Mouse (Mus musculus) lung, adult 18-20 months (tissue): ENCODE measurements around the gene Rbms3.

Source experiments
- DNase-seq, 2 experiments: peaks; one replicate each; pipeline ENCODE4 v3.0.0; 2022; ENCODE audit warnings: mixed read lengths in 2 of 2

The Rbms3 gene

GRCm38 (mm10) chr9:116956156-116956555 is 673.6 kb downstream of the Rbms3 start:
- DNase-seq, result no peak

DNA sequence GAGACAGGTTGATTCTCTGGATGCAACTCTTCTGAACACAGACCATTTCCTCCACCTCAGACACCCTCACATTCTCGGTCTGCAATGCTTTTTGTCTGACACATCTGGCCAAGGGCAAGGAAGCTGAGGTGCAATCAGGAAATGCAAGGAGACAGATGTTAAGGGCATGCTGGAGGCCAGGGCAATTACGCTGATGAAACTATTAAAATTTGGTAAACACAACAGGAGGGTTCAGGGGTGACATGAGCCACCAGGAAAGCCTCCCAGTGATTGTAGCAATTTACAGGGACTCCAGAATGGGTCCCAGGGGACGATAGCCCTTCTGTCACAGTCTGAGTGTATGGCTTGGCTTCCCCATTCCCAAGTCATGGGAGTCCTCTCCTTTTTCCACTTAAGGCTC is 681.5 kb downstream of the Rbms3 start:
- DNase-seq, result no peak

- no peak for DNase-seq
Observed at GRCm38 (mm10) chr9:116947369-116947768, 682.3 kb downstream of the Rbms3 start.

GRCm38 (mm10) chr9:116946787-116947186 is 682.9 kb downstream of the Rbms3 start:
- no peak for DNase-seq

DNA sequence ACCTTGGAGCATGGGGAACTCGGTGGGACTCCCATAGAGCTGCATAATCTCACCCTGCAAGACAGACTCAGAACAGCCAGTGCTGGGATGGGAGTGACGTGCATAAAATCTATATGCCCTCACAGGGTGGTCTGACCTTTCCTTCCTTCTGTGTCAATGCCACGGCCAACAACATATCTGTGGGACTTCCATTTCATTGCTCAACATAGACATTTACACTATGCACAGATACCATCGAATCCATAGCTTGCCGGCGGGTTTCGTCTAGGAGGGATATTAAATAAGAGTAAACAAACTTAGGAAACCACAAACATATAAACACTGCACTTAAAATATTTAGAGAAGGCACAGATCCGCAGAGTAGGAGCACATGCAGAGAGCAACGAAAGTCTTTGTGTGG is 684.0 kb downstream of the Rbms3 start:
- no peak for DNase-seq

- DNase-seq, result no peak
Observed at GRCm38 (mm10) chr9:116943902-116944301, 685.8 kb downstream of the Rbms3 start.

DNA sequence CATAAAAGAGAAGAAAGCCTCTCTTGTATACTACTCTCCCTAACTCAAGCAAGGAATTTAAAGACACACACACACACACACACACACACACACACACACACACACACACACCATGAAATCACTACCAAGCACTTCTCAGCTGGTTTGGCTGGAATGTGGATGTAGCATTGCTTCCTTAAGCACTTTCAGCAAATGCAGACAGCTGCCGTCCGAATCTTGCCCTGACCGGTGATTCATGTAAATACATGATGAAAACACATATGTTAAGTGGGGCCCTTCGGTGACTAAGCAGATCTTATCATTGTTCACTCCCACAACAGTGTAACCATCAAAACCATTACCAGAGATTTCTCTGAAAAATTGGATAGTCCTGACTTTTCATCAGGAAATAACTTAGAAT is 688.6 kb downstream of the Rbms3 start:
- DNase-seq, result no peak

DNA sequence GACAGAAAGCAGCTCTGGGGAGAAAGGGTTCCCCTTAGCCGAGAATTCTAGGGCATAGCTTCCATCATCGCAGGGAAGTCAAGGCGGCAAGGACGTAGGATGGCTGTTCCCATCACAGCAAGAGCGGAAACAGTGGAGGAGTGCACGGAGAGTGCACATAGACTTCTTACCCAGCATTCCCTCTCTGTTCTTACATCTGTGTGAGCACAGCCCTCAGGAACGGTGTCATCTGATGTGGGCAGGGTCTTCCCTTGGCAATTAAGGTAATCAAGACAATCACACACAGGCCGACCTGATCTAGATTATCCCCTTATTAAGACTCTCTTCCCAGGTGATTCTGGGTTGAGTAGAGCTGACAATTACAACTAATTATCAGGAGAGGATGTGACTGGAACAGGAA is 689.0 kb downstream of the Rbms3 start:
- no peak for DNase-seq

DNA sequence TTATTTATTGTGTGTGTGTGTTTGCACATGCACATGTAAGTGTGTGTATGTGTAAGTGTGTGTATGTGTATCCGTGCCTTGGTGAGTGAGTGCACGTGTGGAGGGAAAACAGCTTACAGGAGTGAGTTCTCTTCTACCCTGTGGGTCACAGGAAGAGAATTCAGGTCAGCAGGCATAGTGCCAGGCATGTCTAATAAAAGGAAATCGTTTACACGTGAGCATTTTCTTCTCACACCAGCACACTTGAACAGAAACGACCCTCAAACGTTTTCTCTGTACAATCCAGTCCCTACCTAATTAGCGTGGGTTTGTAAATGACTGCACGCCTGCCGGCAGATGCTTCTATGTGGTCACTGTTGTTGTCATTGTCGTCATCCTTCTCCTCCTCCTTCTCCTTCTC is 701.4 kb downstream of the Rbms3 start:
- no peak for DNase-seq

GRCm38 (mm10) chr9:116923151-116923550 is 706.6 kb downstream of the Rbms3 start:
- DNase-seq, result no peak

- no peak for DNase-seq
Observed at GRCm38 (mm10) chr9:116922561-116922960, 707.2 kb downstream of the Rbms3 start.

- DNase-seq, result no peak
Observed at GRCm38 (mm10) chr9:116919441-116920019, 710.2 kb downstream of the Rbms3 start.

DNA sequence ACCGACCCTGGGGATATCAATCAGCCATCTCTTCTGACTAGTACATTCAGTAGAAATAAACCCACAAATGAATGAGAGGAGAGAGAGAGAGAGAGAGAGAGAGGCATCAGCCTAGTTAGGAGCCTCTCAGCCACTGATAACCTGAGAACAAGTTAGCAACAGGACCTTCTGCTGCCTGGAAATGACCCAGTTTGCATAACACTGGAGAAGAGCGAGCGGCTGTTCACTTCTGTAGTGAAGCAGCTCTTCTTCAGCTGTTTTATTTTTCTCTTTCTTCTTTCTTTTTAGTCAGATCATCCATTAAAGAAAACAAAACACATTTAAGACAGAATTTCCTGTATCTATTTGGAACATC is 717.2 kb downstream of the Rbms3 start:
- no peak for DNase-seq

DNA sequence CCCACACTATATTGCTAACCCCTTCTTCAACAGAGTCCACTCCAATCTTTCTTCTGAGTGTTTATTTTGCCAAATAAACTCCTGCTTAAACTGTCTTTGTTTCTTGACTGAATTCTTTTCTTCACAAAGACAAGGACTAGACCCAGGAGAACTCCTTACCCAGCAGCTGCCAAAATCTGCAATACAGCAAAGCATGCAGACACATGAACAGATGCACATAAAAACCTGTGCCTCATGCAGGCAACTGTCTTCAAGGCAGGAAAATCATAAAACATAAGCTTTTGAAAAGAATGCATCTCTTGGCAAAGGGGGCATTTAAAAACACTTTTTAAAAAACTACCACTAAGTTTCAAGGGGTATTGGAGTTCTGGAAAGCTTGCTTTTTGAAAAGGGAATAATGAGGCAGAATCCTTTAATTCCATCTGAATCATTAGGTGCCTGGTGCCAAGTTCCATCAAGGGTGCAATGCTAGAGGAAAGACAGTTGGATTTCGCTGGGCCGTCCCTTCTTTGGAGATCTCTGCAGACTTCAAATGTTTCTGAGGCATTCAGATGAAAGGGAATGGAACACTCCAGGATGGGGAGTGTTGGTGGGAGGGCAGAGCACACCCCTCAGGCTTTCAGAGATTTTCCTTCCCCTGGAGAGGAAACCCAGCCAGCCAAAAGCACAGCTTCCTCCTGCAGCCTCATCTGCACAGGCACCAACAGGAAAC is 717.8 kb downstream of the Rbms3 start:
- no peak for DNase-seq

DNA sequence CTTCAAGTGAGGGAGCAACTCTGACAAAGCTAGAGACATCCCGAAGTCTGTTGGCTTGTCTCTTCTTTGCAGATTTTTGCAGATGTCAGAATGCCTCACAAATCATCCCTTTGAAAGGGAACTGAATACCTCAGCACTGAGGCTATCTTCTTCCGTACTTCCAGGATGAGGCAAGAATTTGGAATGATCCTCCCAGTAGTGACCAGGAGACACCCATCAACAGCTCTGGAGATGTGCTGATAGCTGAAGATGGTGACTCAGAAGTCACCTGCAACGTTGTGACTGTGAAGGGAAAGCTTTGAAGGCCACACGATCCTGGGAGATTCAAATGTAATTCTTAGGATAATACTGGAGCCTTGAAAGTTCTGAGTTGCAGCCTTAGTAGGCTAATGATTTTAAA is 720.2 kb downstream of the Rbms3 start:
- DNase-seq, result no peak

GRCm38 (mm10) chr9:116906955-116907354 is 722.8 kb downstream of the Rbms3 start:
- DNase-seq, result no peak

DNA sequence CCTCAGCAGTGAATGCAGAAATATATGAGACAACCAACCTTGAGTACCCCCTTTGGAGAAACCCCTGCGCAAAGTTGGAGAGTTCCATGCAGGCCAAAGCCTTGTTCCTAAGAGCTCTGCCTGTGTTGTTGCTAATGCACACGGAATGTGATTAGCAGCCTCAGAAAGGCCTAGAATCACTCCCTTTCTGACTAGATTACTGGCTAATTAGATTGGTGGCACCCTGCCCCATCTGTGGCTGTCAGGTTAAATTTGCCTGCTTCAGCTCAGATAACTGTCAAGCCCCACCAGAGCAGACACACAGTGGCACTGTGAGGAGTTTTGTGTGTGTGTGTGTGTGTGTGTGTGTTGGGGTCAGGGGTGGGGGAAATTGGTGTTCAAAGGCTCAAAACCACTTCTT is 724.1 kb downstream of the Rbms3 start:
- no peak for DNase-seq

DNA sequence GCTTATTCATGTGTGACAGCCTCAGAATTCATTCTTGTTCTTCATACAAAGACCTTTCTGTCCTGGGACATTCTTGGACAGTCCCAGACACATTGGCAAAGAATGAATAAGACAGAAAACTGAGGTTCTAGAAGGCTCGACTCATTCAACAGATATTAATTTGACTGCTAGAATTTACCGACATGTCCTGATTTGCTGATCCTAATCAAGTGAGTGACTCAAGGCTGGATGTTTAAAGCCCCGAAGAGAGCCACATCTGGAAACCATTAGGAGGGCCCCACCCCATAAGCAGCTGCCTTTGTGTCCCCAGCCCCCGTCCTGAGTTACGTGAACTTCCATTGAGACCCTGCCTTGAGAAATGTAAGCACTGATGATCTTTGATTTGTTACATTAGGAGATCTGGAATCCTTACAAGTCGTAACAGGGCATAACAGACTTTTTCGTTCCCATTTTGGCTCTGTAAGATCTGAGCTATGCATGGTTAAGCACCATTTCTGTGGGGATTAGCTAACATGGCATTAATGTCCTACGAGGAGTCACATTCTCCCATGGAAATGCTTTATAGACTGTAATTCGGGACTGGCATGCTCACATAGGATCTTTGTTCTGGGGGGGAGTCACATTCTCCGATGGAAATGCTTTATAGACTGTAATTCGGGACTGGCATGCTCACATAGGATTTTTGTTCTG is 726.3 kb downstream of the Rbms3 start:
- DNase-seq, result no peak

- no peak for DNase-seq
Observed at GRCm38 (mm10) chr9:116899403-116899802, 730.3 kb downstream of the Rbms3 start.

DNA sequence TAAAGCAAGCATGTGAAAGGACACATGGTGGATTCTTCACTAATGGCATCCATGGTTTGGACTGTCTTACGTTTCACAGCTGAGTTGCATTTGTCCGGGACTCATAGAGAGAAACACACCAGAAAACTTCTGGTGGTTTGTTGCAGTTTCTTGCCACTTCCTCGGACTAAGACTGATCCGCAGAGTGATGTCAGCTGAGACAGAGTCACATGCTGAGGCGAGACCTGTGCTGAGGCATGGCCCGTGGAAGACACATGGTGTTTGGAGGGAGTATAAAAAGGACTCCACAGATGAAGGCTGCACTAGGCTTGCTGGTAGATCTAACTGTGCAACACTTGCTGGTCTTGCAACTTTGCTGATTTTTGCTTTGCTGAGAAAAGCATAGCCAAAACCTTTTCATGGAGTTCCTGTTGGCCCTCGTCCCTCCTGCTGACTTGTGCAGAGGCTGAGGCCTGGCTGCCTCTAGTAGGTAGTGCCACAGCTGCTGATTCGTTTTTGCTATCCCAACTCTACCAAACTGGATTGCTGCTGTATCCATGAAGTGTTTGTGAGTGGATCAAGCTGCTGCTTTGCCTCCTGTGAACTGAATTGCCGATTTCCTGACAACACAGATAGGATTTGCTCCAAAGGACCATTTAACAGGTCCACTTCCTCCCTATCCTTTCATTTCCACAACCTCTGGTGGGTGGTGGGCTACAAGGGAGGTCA is 742.6 kb downstream of the Rbms3 start:
- no peak for DNase-seq

DNA sequence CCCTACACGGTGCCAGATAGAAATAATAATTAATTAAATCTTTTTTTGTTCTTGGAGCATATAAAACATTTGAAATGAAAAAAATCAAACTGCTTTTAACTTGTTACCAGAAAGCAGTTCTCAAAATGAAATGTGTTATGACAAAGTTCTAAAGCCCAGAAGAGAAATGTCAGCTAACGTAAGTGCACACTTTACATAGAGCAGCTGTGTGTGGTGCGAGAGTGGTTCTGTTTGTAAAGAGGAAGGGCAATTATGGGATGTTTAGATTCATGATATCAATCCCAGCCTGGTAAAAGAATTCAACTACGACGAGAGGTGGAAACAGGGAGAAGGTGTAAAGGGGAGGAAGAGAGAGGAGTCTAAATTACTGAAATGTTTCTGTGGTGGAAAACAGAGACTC is 744.1 kb downstream of the Rbms3 start:
- DNase-seq, result no peak

DNA sequence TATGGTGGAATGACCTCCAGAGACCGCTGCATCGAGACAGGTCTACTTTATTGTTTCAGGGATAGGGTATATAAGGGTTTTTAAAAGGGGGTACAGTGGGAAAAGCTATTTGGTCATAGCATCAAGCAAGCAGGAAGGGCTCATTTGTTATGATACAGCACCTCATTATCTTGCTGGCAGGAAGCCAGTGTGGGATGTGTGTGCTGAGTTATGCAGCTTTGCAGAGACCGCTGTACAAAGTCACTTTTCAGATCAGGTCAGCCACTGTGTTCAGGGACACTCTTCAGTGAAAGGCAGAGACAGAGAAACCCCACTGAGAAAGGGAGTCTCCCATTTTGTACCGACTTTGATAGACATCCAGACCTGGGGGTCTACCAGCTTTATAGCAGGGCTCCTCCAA is 749.2 kb downstream of the Rbms3 start:
- DNase-seq, result peak; percentile 16 to 50

DNA sequence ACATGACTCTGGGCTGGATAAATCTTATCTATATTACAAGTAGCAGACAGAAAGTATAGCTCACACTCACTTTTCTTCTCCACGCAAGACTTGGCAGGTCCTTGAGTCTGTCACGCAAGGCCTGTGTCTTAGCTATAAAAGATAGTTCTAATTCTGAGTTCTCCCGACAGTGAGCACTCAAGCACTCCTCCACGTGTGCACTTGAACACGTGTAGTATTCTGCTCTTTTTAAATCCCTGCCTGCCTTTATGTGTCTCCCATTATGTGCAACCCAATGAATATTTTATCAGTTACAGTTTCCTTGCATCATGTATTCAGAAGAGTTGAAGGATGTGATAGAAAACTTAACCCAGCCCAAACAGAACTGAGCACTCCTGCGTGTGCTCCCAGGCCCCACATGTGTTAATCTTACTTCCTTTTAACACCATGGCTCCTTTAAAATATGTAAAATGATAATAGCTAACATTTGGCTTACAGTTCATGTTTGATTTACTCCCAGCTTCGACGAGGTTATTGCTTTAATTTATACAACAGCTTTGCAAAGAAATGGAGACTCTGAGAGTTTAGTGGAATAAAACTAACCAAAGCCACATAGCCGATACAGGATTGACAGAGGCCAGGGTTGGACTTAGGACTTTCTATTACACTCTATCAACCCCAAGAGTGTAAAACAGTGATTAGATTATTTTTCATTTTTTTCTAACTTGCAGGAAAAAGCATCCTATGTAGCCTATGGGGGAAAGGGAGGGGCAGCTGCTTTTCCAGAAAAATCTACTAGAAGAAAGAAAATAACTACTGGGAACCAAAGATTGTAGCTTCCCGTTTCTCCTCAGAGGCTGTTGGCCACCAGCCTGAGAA is 749.9 kb downstream of the Rbms3 start:
- DNase-seq, result no peak
